ENCODE assay signal across 32 mouse cellular contexts in genomic region chr8:108072853-108073252, GRCm38 (mm10).
"Had no signal": no experiment of that assay in that cellular context is flagged by ENCODE, and none has a peak within 500 bp of the region (broad histone marks: within the 10 kb centered on the region; RNA-seq: fewer than 3 reads in every experiment).

No protein-coding gene starts in this region.

- H3K27ac ChIP-seq: limb, embryonic 10.5 days; limb, embryonic 12.5 days; limb, embryonic 13.5 days; limb, embryonic 15.5 days; liver, embryonic 12.5 days; liver, embryonic 13.5 days; liver, embryonic 14.5 days; liver, embryonic 15.5 days; lung, embryonic 15.5 days; macrophage; midbrain, embryonic 10.5 days; midbrain, embryonic 12.5 days; midbrain, embryonic 13.5 days; midbrain, embryonic 15.5 days; neural tube, embryonic 12.5 days had no signal

- H3K9ac ChIP-seq: limb, embryonic 12.5 days; limb, embryonic 13.5 days; limb, embryonic 15.5 days; liver, embryonic 12.5 days; liver, embryonic 13.5 days; liver, embryonic 14.5 days; liver, embryonic 15.5 days; liver, postnatal 0 days; lung, embryonic 14.5 days; lung, embryonic 15.5 days; midbrain, embryonic 12.5 days; midbrain, embryonic 13.5 days; midbrain, embryonic 15.5 days; neural tube, embryonic 12.5 days had no signal

- DNase-seq: left cerebral cortex, postnatal 4 days; liver; liver, embryonic 13.5 days; liver, postnatal 0 days; lung, adult 18-20 months; lung, adult 2 months; lung, embryonic 14.5 days; lung, postnatal 10 days; lung, postnatal 14 days; lung, postnatal 36 days; lung, postnatal 4 days; midbrain, embryonic 14.5 days had no signal

- ATAC-seq: liver, embryonic 12.5 days; liver, postnatal 0 days; lung, postnatal 0 days; midbrain, embryonic 13.5 days; midbrain, embryonic 15.5 days; midbrain, embryonic 16.5 days had no signal

- H3K4me2 ChIP-seq: limb, embryonic 12.5 days; limb, embryonic 13.5 days; limb, embryonic 15.5 days; liver, embryonic 11.5 days; liver, embryonic 12.5 days; liver, embryonic 13.5 days; liver, embryonic 15.5 days; lung, embryonic 14.5 days; lung, embryonic 15.5 days; midbrain, embryonic 11.5 days; midbrain, embryonic 12.5 days; midbrain, embryonic 13.5 days; midbrain, embryonic 15.5 days; neural tube, embryonic 12.5 days had no signal

- H3K4me3 ChIP-seq: limb, embryonic 10.5 days; limb, embryonic 12.5 days; limb, embryonic 13.5 days; limb, embryonic 15.5 days; liver, embryonic 12.5 days; liver, embryonic 13.5 days; liver, embryonic 15.5 days; lung, embryonic 15.5 days; megakaryocyte, embryonic 14.5 days; midbrain, embryonic 10.5 days; midbrain, embryonic 12.5 days; midbrain, embryonic 13.5 days; midbrain, embryonic 15.5 days; myocyte; neural tube, embryonic 12.5 days had no signal

- H3K9me3 ChIP-seq: limb, embryonic 10.5 days; limb, embryonic 12.5 days; limb, embryonic 13.5 days; limb, embryonic 15.5 days; liver, embryonic 12.5 days; liver, embryonic 13.5 days; liver, embryonic 15.5 days; lung, embryonic 15.5 days; midbrain, embryonic 10.5 days; midbrain, embryonic 12.5 days; midbrain, embryonic 13.5 days; midbrain, embryonic 15.5 days; neural tube, embryonic 12.5 days had no signal

- H3K27me3 ChIP-seq: limb, embryonic 12.5 days; liver, embryonic 12.5 days; liver, embryonic 13.5 days; liver, embryonic 15.5 days; lung, embryonic 15.5 days; megakaryocyte, embryonic 14.5 days; midbrain, embryonic 13.5 days; midbrain, embryonic 15.5 days; neural tube, embryonic 12.5 days had no signal

- H3K36me3 ChIP-seq: limb, embryonic 10.5 days; limb, embryonic 12.5 days; limb, embryonic 13.5 days; limb, embryonic 15.5 days; liver, embryonic 12.5 days; liver, embryonic 13.5 days; liver, embryonic 15.5 days; lung, embryonic 15.5 days; midbrain, embryonic 10.5 days; midbrain, embryonic 12.5 days; midbrain, embryonic 13.5 days; midbrain, embryonic 15.5 days; neural tube, embryonic 12.5 days had no signal

- H3K4me1 ChIP-seq: liver, embryonic 12.5 days; liver, embryonic 13.5 days; liver, embryonic 15.5 days; lung, embryonic 15.5 days; megakaryocyte, embryonic 14.5 days; neural tube, embryonic 12.5 days had no signal
